Mouse (Mus musculus) megakaryocyte, embryonic 14.5 days (primary cell): ENCODE data around the gene Hmg20a.

Experiments
- FLI1 ChIP-seq: IDR thresholded peaks from 2 replicates; pipeline ENCODE4 v1.6.1; 2012; ENCODE audit warnings: low read length, inconsistent platforms, mixed read lengths
- GATA1 ChIP-seq: IDR thresholded peaks from 3 replicates; pipeline ENCODE4 v1.6.1; 2012; ENCODE audit warnings: mixed read lengths, low read length, inconsistent platforms, borderline replicate concordance

DNA sequence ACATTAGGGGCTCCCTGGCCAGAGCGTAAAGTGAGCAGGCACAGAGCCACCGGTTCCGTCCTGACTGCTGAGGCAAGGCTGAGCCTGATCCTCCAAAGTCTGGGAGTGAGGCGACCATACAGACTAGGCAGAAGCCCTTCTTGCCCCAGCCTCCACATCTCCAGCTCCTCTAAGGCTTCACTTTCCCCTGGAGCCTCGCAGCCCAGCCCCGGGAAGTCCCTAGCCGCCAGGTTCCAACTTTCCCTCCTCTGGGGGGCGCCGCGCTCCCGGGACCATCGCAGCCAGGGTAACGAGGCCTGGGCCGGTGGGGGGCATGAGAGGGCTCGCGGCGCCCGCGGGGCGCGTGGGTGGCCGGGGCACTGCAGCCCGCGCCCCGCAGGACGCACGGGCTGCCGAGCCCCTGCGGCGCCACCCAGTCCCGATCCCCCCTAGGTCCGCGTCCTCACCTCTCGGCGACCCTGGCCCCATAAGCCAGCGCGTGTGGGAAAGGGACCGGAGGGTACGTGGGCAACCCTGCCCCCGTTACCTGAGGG lies 928 bp upstream of the Hmg20a start:
- TF ChIP-seq GATA1 (no peak), FLI1 (no peak)
